Mouse (Mus musculus) cerebellum, adult 8-10 months (tissue): Measurements from ENCODE around the gene Farsa.
A peak's percentile ranks its signal among the peaks of the same experiment; 100 is the strongest.

Experiments
- DNase-seq: peaks from one replicate; pipeline ENCODE4 v3.0.0; 2022

The Farsa gene

GRCm38 (mm10) chr8:84912391-84912790 lies 55.6 kb downstream of the Farsa start:
- no peak for DNase-seq

GRCm38 (mm10) chr8:84912895-84913501 lies 56.2 kb downstream of the Farsa start:
- DNase-seq: peak; percentile 81

GRCm38 (mm10) chr8:84913502-84913900 lies 56.7 kb downstream of the Farsa start:
- DNase-seq: no peak

GRCm38 (mm10) chr8:84913960-84914359 lies 57.2 kb downstream of the Farsa start:
- DNase-seq: no peak

- DNase-seq: no peak
Observed at GRCm38 (mm10) chr8:84915269-84915668, 58.5 kb downstream of the Farsa start.

- DNase-seq: no peak
Observed at GRCm38 (mm10) chr8:84917781-84918180, 61.0 kb downstream of the Farsa start.

- DNase-seq: no peak
Observed at GRCm38 (mm10) chr8:84918646-84919045, 61.9 kb downstream of the Farsa start.
